Mouse (Mus musculus): ENCODE results near the gene Gramd2. TPM values are rescaled to one million over a fixed set of nuclear protein-coding genes. Genes with fewer than 3 reads are reported as not detected.

Gene Gramd2
- polyA plus RNA-seq, 1 experiment from 2014 or later = 0.40 TPM

DNA sequence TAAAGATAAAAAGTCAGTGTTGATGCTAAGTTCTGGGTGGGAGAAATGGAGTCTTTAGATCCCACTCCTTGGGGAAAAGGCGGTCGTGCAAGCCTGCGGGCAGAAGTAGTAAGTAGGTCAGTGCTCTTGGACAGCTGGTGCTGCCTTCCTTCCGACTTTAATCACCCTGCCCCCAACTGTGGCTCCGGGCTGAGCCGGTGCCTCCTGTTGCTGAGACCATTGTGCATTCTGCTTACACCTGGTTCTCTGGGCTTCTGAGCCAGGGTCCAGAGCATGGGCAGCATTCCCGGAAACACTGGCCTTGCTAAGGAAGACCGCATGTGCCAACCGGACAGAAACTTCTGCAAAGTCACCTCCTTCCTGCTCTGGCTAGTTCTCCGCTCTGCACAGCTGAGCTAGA lies 19.5 kb upstream of the Gramd2 start:
- 58% methylated on average over 10 of the region's 10 CpGs for WGBS
- peak overlapping the region; percentile 79 for H3K4me2 ChIP-seq
- H3K9ac ChIP-seq = peak overlapping the region; percentile 48
- H3K4me3 ChIP-seq (replicated peaks) = peak overlapping the region; percentile 83; the same call in 1 of the 2 replicates
- peaks cover 54% of the 10 kb centered on the region for H3K36me3 ChIP-seq (replicated peaks)
- H3K4me1 ChIP-seq = peaks cover 67% of the 10 kb centered on the region
- no peak for ATAC-seq (ENCODE audit: low FRiP score)
- peak overlapping the region; percentile 46; the same call in 1 of the 2 replicates for H3K27ac ChIP-seq
- no peaks in the 10 kb centered on the region for H3K9me3 ChIP-seq
- H3K27me3 ChIP-seq = no peaks in the 10 kb centered on the region

DNA sequence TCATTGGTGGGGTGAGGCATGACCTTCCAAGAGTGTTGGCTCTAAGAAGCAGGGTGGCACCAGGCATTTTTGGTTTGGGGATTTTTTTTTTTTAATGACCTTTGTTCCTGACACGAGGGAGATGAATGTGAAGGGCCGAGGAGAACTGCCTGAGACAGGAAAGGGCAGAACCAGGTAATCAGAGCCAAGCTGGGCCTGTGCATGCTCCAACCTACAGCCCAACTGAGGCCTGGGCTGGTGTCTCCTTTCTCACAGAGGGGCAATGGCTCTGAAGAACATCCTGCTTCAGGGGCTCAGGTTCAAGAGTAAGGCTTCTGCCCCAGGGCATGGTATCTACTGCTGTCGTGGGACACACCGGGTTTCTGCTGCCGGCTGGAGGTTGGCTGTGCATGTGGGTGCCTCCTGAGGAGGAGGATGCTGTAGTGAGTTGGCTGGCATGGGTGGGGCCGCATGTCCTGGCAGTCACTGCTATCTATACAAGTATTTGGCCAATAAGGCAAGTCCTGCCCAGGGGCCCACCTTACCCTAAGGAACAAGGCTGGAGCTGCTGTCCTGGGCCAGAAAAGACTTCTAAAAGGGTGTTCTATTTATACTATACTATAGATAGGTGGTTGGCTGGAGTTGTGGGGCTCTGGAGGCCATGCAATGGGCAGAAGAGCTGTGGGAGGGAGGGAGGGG lies 18.5 kb upstream of the Gramd2 start:
- Histone ChIP-seq H3K27me3 (no peaks in the 10 kb centered on the region), H3K9ac (no peak overlapping the region), H3K9me3 (no peaks in the 10 kb centered on the region), H3K4me1 (peaks cover 62% of the 10 kb centered on the region), H3K27ac (no peak overlapping the region), H3K4me3 (replicated peaks) (no peak overlapping the region), H3K4me2 (peak overlapping the region; percentile 79), H3K36me3 (replicated peaks) (peaks cover 64% of the 10 kb centered on the region)
- WGBS = 79% methylated on average over 6 of the region's 6 CpGs
- no peak for ATAC-seq (ENCODE audit: low FRiP score)

DNA sequence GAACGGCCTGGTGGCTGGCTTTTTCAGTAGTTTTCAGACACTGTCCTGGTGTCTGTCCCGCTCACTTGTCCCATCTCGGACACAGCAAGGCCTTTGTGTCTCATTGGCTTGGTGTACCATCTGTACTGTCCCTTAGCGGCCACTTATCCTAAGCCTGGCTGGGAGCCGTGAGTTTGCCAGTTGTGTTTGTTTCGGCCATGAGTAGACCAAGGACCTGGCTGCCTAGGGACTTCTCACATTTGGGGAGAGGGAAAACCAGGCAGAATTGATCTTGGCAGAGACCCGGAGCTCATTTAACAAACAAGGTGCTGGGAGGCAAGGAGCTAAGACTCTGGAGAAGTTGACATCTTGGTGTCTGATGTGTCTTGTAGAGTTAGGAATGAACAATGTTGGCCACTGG lies 16.7 kb upstream of the Gramd2 start:
- Histone ChIP-seq H3K27me3 (no peaks in the 10 kb centered on the region), H3K4me3 (replicated peaks) (no peak overlapping the region), H3K9me3 (no peaks in the 10 kb centered on the region), H3K36me3 (replicated peaks) (peaks cover 82% of the 10 kb centered on the region), H3K4me1 (peaks cover 60% of the 10 kb centered on the region), H3K9ac (no peak overlapping the region), H3K4me2 (no peak overlapping the region), H3K27ac (no peak overlapping the region)
- WGBS = 80% methylated on average over 7 of the region's 7 CpGs
- ATAC-seq (ENCODE audit: low FRiP score) = no peak

DNA sequence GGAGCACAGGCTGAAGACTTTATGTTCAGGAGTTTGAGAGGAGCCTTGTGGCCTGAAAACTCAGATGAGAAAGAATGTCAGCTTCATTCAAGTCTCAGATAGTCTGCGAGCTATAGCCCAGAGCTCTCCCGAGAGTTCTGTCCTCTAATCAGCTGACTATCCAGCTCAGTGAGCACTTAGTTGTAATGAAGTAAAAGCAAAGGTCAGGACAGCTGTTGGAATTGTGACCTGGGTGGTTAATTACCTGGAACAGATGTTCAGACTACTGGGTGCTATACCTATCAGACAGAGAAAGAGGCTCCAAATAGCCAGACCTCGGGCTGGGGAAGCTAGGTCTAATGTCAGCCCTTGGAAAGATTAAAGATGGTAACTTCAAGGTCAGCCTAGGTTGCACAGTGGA lies 16.0 kb upstream of the Gramd2 start:
- H3K4me1 ChIP-seq = peaks cover 52% of the 10 kb centered on the region
- peaks cover 90% of the 10 kb centered on the region for H3K36me3 ChIP-seq (replicated peaks)
- no peak overlapping the region for H3K4me3 ChIP-seq (replicated peaks)
- no peak overlapping the region for H3K9ac ChIP-seq
- WGBS = 62% methylated on average over 3 of the region's 3 CpGs
- no peaks in the 10 kb centered on the region for H3K27me3 ChIP-seq
- H3K27ac ChIP-seq = no peak overlapping the region
- no peaks in the 10 kb centered on the region for H3K9me3 ChIP-seq
- ATAC-seq (ENCODE audit: low FRiP score) = no peak
- H3K4me2 ChIP-seq = no peak overlapping the region

DNA sequence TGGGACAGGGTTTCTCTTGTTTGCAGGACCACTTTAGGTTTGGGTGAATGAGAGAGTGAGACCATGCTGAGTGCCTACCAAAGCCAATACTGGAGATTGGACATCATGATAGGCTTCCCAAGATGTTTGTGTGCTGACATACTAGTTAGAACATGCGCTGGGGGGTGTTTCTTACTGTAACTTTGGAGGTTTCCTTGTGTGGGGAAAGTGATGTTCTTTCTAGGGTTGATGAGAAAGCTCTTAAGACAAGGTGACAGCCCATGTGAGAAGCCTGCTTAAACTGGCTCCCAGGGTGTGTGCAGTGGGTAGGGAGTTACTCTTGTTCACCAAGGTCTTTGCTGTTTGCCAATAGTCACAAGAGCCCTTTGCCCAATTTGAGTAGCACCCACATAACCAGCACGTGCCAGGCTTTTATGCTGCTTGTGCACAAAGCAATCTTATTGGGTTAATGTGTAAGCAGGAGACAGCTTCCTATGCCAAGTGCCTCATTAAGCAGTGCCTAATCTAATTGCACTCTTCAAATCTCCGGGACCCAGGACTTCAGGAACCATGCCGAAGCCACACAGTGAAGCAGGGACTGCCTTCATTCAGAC lies 15.2 kb upstream of the Gramd2 start:
- 72% methylated on average over 4 of the region's 4 CpGs for WGBS
- ATAC-seq (ENCODE audit: low FRiP score) = no peak
- peaks cover 94% of the 10 kb centered on the region for H3K36me3 ChIP-seq (replicated peaks)
- H3K27ac ChIP-seq = no peak overlapping the region
- no peak overlapping the region for H3K9ac ChIP-seq
- no peaks in the 10 kb centered on the region for H3K27me3 ChIP-seq
- H3K4me3 ChIP-seq (replicated peaks) = no peak overlapping the region
- H3K4me2 ChIP-seq = no peak overlapping the region
- H3K9me3 ChIP-seq = no peaks in the 10 kb centered on the region
- H3K4me1 ChIP-seq = peaks cover 44% of the 10 kb centered on the region

DNA sequence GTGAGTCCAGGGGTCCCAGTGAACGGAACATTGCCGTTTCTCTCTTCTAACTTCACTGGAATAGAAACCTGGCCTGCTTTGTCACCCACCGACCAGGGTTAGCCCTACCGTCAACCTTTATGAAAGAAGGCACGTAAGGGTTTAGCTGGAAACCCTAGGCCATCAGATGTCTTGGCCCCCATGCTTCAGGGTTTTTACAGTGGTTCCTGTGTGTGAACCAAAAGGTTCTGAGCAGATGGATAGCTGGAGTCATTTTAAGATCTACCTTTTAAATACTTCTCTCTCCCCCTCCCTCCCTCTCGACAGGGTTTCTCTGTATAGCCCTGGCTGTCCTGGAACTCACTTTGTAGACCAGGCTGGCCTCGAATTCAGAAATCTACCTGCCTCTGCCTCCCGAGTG lies 13.9 kb upstream of the Gramd2 start:
- ATAC-seq (ENCODE audit: low FRiP score) = no peak
- no peak overlapping the region for H3K4me2 ChIP-seq
- H3K4me1 ChIP-seq = peaks cover 32% of the 10 kb centered on the region
- H3K4me3 ChIP-seq (replicated peaks) = no peak overlapping the region
- no peaks in the 10 kb centered on the region for H3K27me3 ChIP-seq
- WGBS = 85% methylated on average over 8 of the region's 8 CpGs
- peaks cover 96% of the 10 kb centered on the region for H3K36me3 ChIP-seq (replicated peaks)
- no peak overlapping the region for H3K9ac ChIP-seq
- H3K9me3 ChIP-seq = no peaks in the 10 kb centered on the region
- H3K27ac ChIP-seq = no peak overlapping the region

DNA sequence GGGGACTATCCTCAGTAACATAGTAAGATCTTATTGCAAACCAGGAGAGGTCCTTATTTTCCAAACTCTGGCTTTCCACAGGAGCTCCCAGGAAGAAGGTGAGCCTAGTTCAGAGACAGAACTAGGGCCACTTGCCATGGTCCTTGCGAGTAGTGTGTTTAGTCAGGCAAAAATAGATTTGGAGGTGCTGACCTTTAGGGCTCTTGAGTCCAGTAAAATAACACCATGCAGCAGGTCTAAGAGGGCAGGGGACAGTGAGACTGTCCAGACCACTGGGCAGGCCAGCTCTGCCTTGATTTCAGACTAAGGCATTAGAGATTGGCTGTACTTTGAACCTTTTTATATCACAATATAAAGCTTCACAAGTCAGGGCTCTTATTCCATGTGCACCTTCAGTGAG lies 13.1 kb upstream of the Gramd2 start:
- Histone ChIP-seq H3K27ac (no peak overlapping the region), H3K9ac (no peak overlapping the region), H3K4me3 (replicated peaks) (no peak overlapping the region), H3K27me3 (no peaks in the 10 kb centered on the region), H3K9me3 (no peaks in the 10 kb centered on the region), H3K4me1 (peaks cover 24% of the 10 kb centered on the region), H3K4me2 (no peak overlapping the region), H3K36me3 (replicated peaks) (peaks cover 96% of the 10 kb centered on the region)
- WGBS = 88% methylated on average over 1 of the region's 1 CpGs
- ATAC-seq (ENCODE audit: low FRiP score) = no peak

DNA sequence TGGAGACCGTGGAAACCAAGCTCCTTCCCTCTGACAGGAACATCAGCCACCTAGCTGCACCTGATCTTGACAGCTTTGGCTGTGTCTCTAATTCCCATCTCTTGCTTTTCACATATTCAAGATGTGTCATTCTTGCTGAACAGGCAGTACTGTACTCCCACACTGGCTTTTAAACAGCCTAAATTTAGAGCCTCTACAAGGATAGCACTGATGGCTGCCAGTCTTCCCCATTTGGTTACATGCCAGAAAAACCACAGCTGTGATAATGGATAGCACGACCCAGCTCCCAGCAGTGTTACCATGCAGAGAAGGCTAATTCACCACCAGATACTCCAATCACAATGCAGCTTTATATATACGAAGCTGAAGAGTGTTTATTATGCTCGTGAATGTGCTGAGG lies 12.7 kb upstream of the Gramd2 start:
- Histone ChIP-seq H3K4me3 (replicated peaks) (no peak overlapping the region), H3K9ac (no peak overlapping the region), H3K27me3 (no peaks in the 10 kb centered on the region), H3K27ac (no peak overlapping the region), H3K36me3 (replicated peaks) (peaks cover 96% of the 10 kb centered on the region), H3K4me2 (no peak overlapping the region), H3K9me3 (no peaks in the 10 kb centered on the region), H3K4me1 (peaks cover 19% of the 10 kb centered on the region)
- 86% methylated on average over 4 of the region's 4 CpGs for WGBS
- ATAC-seq (ENCODE audit: low FRiP score) = no peak

DNA sequence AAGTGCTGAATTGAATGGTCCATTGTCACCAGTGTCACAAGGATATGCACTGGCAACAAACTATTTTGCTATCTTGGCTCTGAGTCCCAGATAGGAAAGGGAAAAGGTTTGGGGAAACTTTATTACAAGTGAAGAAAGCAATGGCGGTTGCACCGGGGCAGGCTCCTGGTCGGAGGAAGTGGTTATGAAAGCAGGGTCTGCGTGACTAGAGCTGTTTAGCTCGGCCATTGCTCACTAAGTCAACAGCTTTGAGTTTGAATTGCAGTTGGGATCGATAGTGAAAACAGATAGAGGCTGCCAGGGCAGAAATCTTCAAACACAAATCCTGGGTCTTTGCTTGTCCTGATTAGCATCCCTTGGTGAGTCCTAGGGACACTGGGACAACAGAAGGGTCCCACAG lies 12.0 kb upstream of the Gramd2 start:
- no peaks in the 10 kb centered on the region for H3K27me3 ChIP-seq
- 90% methylated on average over 6 of the region's 6 CpGs for WGBS
- no peak overlapping the region for H3K4me3 ChIP-seq (replicated peaks)
- H3K9me3 ChIP-seq = no peaks in the 10 kb centered on the region
- H3K36me3 ChIP-seq (replicated peaks) = peaks cover 99% of the 10 kb centered on the region
- ATAC-seq (ENCODE audit: low FRiP score) = no peak
- H3K4me1 ChIP-seq = peaks cover 13% of the 10 kb centered on the region
- H3K4me2 ChIP-seq = no peak overlapping the region
- H3K9ac ChIP-seq = no peak overlapping the region
- H3K27ac ChIP-seq = no peak overlapping the region

DNA sequence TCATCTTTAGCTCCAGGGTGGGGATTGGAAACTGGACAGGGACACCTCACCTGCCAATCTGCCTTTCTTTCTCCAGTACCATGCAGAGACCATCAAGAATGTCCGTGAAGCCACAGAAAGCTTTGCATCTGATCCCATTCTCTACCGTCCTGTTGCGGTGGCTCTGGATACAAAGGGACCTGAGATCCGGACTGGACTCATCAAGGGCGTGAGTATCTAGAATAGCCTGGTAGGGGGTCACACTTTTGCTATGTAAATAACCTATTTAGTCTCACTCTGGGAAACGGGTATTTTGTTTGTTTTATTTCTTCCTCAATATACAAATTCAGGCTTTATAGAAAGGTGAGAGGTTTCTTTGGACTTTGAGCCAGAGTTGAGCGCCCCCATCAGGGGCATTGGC lies 11.5 kb upstream of the Gramd2 start:
- H3K4me2 ChIP-seq = no peak overlapping the region
- H3K9me3 ChIP-seq = no peaks in the 10 kb centered on the region
- ATAC-seq (ENCODE audit: low FRiP score) = no peak
- 81% methylated on average over 7 of the region's 7 CpGs for WGBS
- peaks cover 7% of the 10 kb centered on the region for H3K4me1 ChIP-seq
- no peaks in the 10 kb centered on the region for H3K27me3 ChIP-seq
- no peak overlapping the region for H3K27ac ChIP-seq
- no peak overlapping the region for H3K4me3 ChIP-seq (replicated peaks)
- H3K36me3 ChIP-seq (replicated peaks) = peaks cover 99% of the 10 kb centered on the region
- no peak overlapping the region for H3K9ac ChIP-seq

DNA sequence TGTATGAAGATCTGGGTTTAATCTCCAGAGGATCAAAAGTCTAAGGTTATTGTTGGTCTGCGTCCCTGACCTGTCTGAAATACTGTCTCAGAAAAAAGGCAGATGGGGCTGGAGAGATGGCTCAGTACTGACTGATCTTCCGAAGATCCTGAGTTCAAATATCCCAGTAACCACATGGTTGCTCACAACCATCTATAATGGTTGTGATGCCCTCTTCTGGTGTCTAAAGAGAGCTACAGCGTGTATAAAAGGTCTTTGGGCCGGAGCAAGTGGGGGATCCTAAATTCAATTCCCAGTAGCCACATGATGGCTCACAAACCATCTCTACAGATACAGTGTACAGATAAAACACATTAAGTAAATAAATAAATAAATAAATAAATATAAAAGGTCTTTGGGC lies 10.8 kb upstream of the Gramd2 start:
- no peak for ATAC-seq (ENCODE audit: low FRiP score)
- no peak overlapping the region for H3K27ac ChIP-seq
- no peaks in the 10 kb centered on the region for H3K9me3 ChIP-seq
- H3K27me3 ChIP-seq = no peaks in the 10 kb centered on the region
- no peak overlapping the region for H3K4me3 ChIP-seq (replicated peaks)
- WGBS = 84% methylated on average over 4 of the region's 4 CpGs
- H3K4me2 ChIP-seq = no peak overlapping the region
- peaks cover 98% of the 10 kb centered on the region for H3K36me3 ChIP-seq (replicated peaks)
- no peak overlapping the region for H3K9ac ChIP-seq
- peaks cover under 1% of the 10 kb centered on the region; the same call in 1 of the 2 replicates for H3K4me1 ChIP-seq

DNA sequence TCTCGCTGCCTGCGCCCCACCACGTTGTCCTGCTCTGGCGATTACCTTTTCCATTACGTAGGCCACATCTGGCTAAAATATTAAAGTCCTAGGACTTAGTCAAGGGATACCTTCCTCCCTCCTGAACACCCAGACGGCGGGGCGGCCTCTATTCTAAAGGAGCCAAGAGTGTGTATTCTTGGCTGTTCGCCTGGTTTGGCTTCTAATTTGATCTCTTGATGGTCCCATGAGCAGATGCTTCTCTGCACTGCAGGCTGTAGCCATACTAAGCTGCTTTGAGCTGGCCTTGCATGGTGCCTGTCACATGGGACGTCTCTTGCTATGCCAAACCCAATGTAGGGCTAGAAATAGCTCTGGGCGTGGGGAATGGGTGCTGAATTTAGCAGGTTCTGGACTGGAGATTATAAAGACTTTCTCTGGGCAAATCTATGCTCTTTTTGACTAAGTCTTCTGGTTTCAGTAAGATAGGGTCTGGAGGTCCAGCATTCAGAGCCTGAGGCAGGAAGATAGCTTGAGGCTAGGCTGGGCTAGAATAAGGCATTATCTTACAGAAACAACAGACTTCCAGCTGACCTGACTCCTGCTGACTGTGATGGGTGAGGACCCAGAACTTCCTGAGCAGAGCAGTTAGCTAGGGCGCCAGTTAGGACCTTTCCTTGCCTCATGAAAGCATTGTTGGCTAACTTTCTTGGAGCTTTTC lies 7.6 kb upstream of the Gramd2 start:
- no peak for ATAC-seq (ENCODE audit: low FRiP score)
- H3K4me1 ChIP-seq = no peaks in the 10 kb centered on the region
- H3K4me2 ChIP-seq = no peak overlapping the region
- no peak overlapping the region for H3K27ac ChIP-seq
- no peak overlapping the region for H3K4me3 ChIP-seq (replicated peaks)
- H3K9me3 ChIP-seq = no peaks in the 10 kb centered on the region
- H3K27me3 ChIP-seq = no peaks in the 10 kb centered on the region
- 88% methylated on average over 12 of the region's 12 CpGs for WGBS
- peaks cover 98% of the 10 kb centered on the region for H3K36me3 ChIP-seq (replicated peaks)
- no peak overlapping the region for H3K9ac ChIP-seq

DNA sequence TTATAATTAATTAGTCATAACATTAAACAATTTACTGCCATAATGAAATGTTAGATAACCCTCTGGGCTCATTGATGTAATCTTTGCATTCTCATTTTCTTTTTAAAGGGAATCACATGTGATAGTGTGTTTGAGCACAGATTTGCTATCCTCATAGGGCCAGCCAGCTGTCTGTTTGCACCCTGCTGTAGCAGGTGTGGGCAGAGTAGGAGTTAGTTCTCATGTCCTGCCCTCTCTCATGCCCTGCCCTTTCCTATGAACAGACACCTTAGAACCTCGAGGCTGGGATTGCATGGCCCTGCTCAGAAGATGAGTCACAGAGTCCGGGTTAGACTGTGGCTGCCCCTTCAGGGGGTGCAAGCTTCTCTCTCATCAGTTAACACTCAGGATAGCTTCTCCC lies 6.5 kb upstream of the Gramd2 start:
- Histone ChIP-seq H3K4me1 (no peaks in the 10 kb centered on the region), H3K4me2 (no peak overlapping the region), H3K36me3 (replicated peaks) (peaks cover 98% of the 10 kb centered on the region), H3K27ac (no peak overlapping the region), H3K27me3 (no peaks in the 10 kb centered on the region), H3K4me3 (replicated peaks) (no peak overlapping the region), H3K9me3 (no peaks in the 10 kb centered on the region), H3K9ac (no peak overlapping the region)
- ATAC-seq (ENCODE audit: low FRiP score) = no peak
- WGBS = 77% methylated on average over 2 of the region's 2 CpGs

Measured in forebrain, embryonic 12.5 days (tissue).